Mouse (Mus musculus): ENCODE data around the gene Itk. TPM values are rescaled to one million over a fixed set of nuclear protein-coding genes. Genes with fewer than 3 reads are reported as not detected.

Itk gene
- polyA plus RNA-seq, 1 experiment from 2014 or later: 0.05 TPM

DNA sequence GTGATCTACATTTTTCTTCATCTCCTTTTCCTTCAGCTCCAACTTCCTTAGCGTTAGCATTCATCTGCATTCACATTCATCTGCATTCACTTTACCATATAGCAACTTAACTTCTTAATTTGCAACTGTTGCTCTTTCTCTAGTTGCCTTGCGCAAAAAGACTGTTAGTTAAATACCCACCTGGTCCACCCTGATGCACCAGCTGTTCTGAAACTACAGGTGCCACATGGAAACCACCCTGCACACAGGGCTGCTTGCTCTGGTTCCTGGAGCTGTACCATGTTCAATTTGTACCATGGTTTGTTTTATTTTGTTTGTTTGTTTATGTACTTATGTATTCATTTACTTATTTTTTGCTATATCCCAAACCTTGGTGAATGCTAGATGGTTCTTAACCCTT is 6.4 kb upstream of the Itk start:
- Histone ChIP-seq H3K4me2 (replicated peaks) (no peak overlapping the region), H3K27me3 (ENCODE audit: control insufficient read depth, insufficient read depth, low read length) (no peaks in the 10 kb centered on the region), H3K9ac (no peak overlapping the region), H3K4me1 (replicated peaks; ENCODE audit: control insufficient read depth, insufficient read depth, low read length) (no peaks in the 10 kb centered on the region), H3K27ac (no peak overlapping the region), H3K9me3 (ENCODE audit: control insufficient read depth, low read length) (no peaks in the 10 kb centered on the region), H3K36me3 (replicated peaks; ENCODE audit: control insufficient read depth, insufficient read depth) (no peaks in the 10 kb centered on the region), H3K4me3 (replicated peaks; ENCODE audit: low read length) (no peak overlapping the region)
- DNase-seq (ENCODE audit: low spot score): no peak
- ATAC-seq (ENCODE audit: low FRiP score): no peak
- 97% methylated on average over 2 of the region's 2 CpGs for WGBS

DNA sequence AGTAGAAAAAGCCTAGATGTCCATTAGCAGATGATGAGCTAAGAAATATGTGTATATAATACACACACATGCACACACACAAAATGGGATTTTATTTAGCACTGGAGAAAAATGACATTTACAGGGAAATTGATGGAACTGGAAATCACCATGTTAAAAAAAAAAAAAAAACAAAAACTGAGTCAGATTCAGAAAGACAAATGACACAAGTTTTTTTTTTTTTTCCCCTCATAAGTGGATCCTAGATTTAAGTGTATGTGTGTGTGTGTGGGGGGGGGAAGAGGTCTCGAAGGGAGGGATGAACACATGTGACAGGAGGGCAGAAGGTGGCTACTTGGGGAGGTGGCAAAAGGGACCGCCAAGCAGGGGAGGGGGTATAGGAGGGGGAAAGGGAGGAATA is 5.8 kb upstream of the Itk start:
- Histone ChIP-seq H3K27me3 (ENCODE audit: control insufficient read depth, insufficient read depth, low read length) (no peaks in the 10 kb centered on the region), H3K4me1 (replicated peaks; ENCODE audit: control insufficient read depth, insufficient read depth, low read length) (no peaks in the 10 kb centered on the region), H3K27ac (no peak overlapping the region), H3K9me3 (ENCODE audit: control insufficient read depth, low read length) (no peaks in the 10 kb centered on the region), H3K36me3 (replicated peaks; ENCODE audit: control insufficient read depth, insufficient read depth) (no peaks in the 10 kb centered on the region), H3K4me3 (replicated peaks; ENCODE audit: low read length) (no peak overlapping the region), H3K9ac (no peak overlapping the region), H3K4me2 (replicated peaks) (no peak overlapping the region)
- 81% methylated on average over 2 of the region's 2 CpGs for WGBS
- DNase-seq (ENCODE audit: low spot score): no peak
- no peak for ATAC-seq (ENCODE audit: low FRiP score)

DNA sequence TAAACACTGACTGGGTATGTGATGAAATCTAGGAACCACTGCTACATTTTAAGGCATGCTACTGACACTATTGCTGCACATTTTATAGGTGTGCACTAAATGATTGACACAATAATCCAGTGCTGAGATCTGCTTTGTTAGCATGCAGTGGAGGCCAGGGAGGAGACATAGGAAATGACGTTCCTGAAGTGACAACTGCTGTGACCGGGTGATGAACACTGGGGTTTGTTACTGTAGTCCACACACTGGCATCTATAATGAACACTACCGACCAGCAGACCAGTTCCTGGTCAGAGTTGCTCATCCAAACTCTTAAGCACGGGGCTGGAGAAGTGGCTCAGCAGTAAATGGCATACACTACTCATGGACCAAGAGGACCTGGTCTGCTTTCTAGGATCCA is 4.1 kb upstream of the Itk start:
- H3K27me3 ChIP-seq (ENCODE audit: control insufficient read depth, insufficient read depth, low read length): no peaks in the 10 kb centered on the region
- WGBS: 88% methylated on average over 4 of the region's 4 CpGs

DNA sequence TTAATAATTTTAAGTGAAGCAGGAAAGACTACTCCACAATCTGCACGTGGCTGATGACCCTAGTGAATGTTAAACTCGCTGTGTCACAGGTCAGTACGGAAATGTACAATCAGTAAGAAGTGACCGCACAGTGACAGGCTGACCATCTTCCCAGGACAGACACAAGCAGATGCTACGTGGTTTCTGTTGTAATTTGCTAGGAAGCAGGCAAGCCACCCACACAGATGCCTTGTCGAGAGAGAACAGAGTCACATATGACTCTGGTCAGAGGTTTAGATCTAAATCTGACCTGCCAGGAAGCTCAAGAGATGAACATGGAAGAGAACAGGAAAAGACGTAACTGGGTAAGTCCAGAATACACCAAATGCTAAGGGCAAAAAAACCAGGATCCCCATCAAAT is 3.6 kb upstream of the Itk start:
- DNase-seq (ENCODE audit: low spot score) (no peak), ATAC-seq (ENCODE audit: low FRiP score) (no peak)
- H3K36me3 ChIP-seq (replicated peaks; ENCODE audit: control insufficient read depth, insufficient read depth): no peaks in the 10 kb centered on the region
- no peak overlapping the region for H3K9ac ChIP-seq
- H3K27me3 ChIP-seq (ENCODE audit: control insufficient read depth, insufficient read depth, low read length): no peaks in the 10 kb centered on the region
- H3K27ac ChIP-seq: no peak overlapping the region
- no peaks in the 10 kb centered on the region for H3K4me1 ChIP-seq (replicated peaks; ENCODE audit: control insufficient read depth, insufficient read depth, low read length)
- WGBS: 86% methylated on average over 7 of the region's 7 CpGs
- no peaks in the 10 kb centered on the region for H3K9me3 ChIP-seq (ENCODE audit: control insufficient read depth, low read length)
- H3K4me2 ChIP-seq (replicated peaks): no peak overlapping the region
- H3K4me3 ChIP-seq (replicated peaks; ENCODE audit: low read length): no peak overlapping the region

More for the DNA sequence above, 4.1 kb upstream of the Itk start:
- no peaks in the 10 kb centered on the region for H3K9me3 ChIP-seq (ENCODE audit: control insufficient read depth, low read length)
- no peaks in the 10 kb centered on the region for H3K4me1 ChIP-seq (replicated peaks; ENCODE audit: control insufficient read depth, insufficient read depth, low read length)
- no peak overlapping the region for H3K4me2 ChIP-seq (replicated peaks)
- H3K9ac ChIP-seq: no peak overlapping the region
- H3K36me3 ChIP-seq (replicated peaks; ENCODE audit: control insufficient read depth, insufficient read depth): no peaks in the 10 kb centered on the region
- no peak overlapping the region for H3K27ac ChIP-seq
- H3K4me3 ChIP-seq (replicated peaks; ENCODE audit: low read length): no peak overlapping the region
- DNase-seq (ENCODE audit: low spot score): no peak
- no peak for ATAC-seq (ENCODE audit: low FRiP score)

DNA sequence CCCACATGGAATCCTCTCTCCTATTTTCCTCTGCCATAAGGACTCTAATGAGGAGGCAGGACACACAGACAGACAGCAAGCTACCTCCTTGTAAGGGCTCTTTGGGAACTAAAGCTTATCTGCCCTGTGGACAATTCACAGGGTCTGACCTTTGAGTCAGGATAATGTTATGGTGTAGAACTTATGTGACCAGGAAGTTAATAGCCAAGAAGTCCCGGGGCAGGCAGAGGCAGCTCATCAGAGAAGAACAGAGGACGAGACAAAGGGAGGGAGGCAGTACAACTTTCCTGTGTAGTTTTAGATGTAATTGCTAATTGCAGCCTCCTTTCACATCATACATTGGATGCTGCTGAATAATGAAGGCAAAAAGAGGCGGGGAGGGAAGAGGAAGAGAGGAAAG is 1.3 kb upstream of the Itk start:
- H3K4me2 ChIP-seq (replicated peaks): no peak overlapping the region
- DNase-seq (ENCODE audit: low spot score) (no peak), ATAC-seq (ENCODE audit: low FRiP score) (no peak)
- WGBS: 55% methylated on average over 3 of the region's 3 CpGs
- H3K4me1 ChIP-seq (replicated peaks; ENCODE audit: control insufficient read depth, insufficient read depth, low read length): no peaks in the 10 kb centered on the region
- H3K9ac ChIP-seq: no peak overlapping the region
- H3K4me3 ChIP-seq (replicated peaks; ENCODE audit: low read length): no peak overlapping the region
- no peak overlapping the region for H3K27ac ChIP-seq
- H3K9me3 ChIP-seq (ENCODE audit: control insufficient read depth, low read length): no peaks in the 10 kb centered on the region
- no peaks in the 10 kb centered on the region for H3K36me3 ChIP-seq (replicated peaks; ENCODE audit: control insufficient read depth, insufficient read depth)
- no peaks in the 10 kb centered on the region for H3K27me3 ChIP-seq (ENCODE audit: control insufficient read depth, insufficient read depth, low read length)

DNA sequence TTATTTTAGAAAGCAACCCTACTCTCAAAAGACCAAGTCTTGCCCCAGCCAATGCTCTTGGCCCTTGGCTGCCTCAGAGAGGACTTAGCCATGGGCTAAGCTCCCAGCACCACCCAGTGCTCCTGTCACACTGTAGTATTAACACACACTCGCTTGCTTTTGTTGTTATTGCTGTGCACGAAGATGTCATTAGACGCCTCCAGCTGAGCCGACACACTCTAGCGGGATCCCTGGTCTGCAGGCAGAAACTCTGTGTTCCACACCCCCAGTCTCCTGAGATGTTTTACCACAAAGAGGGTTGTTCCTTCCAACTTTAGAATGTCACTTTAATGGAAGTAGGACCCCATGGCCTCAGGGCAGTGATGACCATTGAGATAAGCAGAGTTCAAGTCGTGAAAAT is 877 bp downstream of the Itk start:
- Histone ChIP-seq H3K9me3 (ENCODE audit: control insufficient read depth, low read length) (no peaks in the 10 kb centered on the region), H3K4me1 (replicated peaks; ENCODE audit: control insufficient read depth, insufficient read depth, low read length) (no peaks in the 10 kb centered on the region), H3K9ac (no peak overlapping the region), H3K27me3 (ENCODE audit: control insufficient read depth, insufficient read depth, low read length) (no peaks in the 10 kb centered on the region), H3K4me3 (replicated peaks; ENCODE audit: low read length) (no peak overlapping the region), H3K36me3 (replicated peaks; ENCODE audit: control insufficient read depth, insufficient read depth) (no peaks in the 10 kb centered on the region), H3K4me2 (replicated peaks) (no peak overlapping the region), H3K27ac (no peak overlapping the region)
- ATAC-seq (ENCODE audit: low FRiP score) (no peak), DNase-seq (ENCODE audit: low spot score) (no peak)
- whole genome bisulfite sequencing: 76% methylated on average over 6 of the region's 6 CpGs

DNA sequence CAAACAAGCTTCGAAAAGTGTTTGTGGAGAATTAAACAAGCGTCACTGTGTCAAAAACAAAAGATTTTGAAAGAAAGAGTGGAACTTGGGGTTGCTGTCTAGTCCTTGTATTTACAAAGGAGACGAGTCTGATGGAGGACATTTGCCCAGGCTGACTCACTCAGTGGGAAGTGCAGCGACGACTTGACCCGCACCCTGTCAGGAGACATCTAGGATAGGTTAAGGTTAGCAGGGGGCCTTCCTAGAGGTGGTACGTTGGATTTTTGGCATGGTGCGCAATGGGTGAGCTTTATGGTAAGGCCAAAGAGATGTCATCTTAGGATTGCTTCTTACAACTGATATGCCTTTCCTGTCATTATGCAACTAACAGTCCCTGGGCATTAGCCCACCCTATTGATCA is 2.3 kb downstream of the Itk start:
- H3K4me2 ChIP-seq (replicated peaks): no peak overlapping the region
- H3K4me3 ChIP-seq (replicated peaks; ENCODE audit: low read length): no peak overlapping the region
- WGBS: 91% methylated on average over 8 of the region's 8 CpGs
- H3K4me1 ChIP-seq (replicated peaks; ENCODE audit: control insufficient read depth, insufficient read depth, low read length): no peaks in the 10 kb centered on the region
- H3K36me3 ChIP-seq (replicated peaks; ENCODE audit: control insufficient read depth, insufficient read depth): no peaks in the 10 kb centered on the region
- no peak for DNase-seq (ENCODE audit: low spot score)
- no peak overlapping the region for H3K9ac ChIP-seq
- H3K27ac ChIP-seq: no peak overlapping the region
- no peaks in the 10 kb centered on the region for H3K27me3 ChIP-seq (ENCODE audit: control insufficient read depth, insufficient read depth, low read length)
- no peaks in the 10 kb centered on the region for H3K9me3 ChIP-seq (ENCODE audit: control insufficient read depth, low read length)
- ATAC-seq (ENCODE audit: low FRiP score): no peak

DNA sequence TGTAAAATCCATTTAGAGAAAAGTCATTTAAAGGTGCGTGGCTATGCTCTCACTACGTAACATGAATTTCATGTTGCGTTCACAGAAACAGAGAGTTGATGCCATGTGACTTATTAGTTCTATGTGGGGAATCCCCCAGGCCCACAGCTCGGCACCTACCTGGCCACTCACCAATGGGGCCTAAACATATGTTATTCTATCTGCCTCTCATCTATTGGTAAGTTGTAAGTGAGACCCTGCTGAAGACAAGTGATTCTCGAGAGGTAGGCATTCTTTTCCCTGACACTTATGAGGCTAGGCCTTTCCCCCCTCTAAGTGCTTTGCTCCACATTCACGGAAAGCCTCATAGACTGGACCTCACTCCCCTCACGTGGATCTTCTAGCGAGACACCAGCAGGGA is 2.8 kb downstream of the Itk start:
- ATAC-seq (ENCODE audit: low FRiP score) (no peak), DNase-seq (ENCODE audit: low spot score) (no peak)
- Histone ChIP-seq H3K9me3 (ENCODE audit: control insufficient read depth, low read length) (no peaks in the 10 kb centered on the region), H3K9ac (no peak overlapping the region), H3K4me2 (replicated peaks) (no peak overlapping the region), H3K36me3 (replicated peaks; ENCODE audit: control insufficient read depth, insufficient read depth) (no peaks in the 10 kb centered on the region), H3K4me3 (replicated peaks; ENCODE audit: low read length) (no peak overlapping the region), H3K27me3 (ENCODE audit: control insufficient read depth, insufficient read depth, low read length) (no peaks in the 10 kb centered on the region), H3K4me1 (replicated peaks; ENCODE audit: control insufficient read depth, insufficient read depth, low read length) (no peaks in the 10 kb centered on the region), H3K27ac (no peak overlapping the region)
- WGBS: 89% methylated on average over 8 of the region's 8 CpGs

DNA sequence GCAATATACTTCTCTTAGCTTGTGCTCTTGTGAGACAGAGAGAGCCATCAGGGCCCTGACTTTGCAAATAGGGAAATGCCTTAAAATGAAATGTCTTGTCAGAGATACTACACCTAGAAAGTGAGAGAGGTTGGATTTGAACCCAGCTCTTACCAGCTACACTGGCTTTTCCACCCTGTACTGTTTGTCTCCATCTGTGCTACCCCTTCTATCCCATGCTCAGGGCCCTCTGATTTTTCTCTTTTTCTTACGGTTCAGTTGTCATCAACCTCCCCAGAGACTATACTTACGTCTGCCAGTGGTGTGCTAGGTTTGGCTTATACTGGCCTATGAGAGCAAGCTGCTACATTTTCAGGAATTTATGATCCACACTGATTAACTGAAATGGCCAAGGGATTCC is 4.4 kb downstream of the Itk start:
- H3K4me3 ChIP-seq (replicated peaks; ENCODE audit: low read length): no peak overlapping the region
- H3K9ac ChIP-seq: no peak overlapping the region
- H3K9me3 ChIP-seq (ENCODE audit: control insufficient read depth, low read length): no peaks in the 10 kb centered on the region
- H3K36me3 ChIP-seq (replicated peaks; ENCODE audit: control insufficient read depth, insufficient read depth): no peaks in the 10 kb centered on the region
- no peaks in the 10 kb centered on the region for H3K27me3 ChIP-seq (ENCODE audit: control insufficient read depth, insufficient read depth, low read length)
- ATAC-seq (ENCODE audit: low FRiP score) (no peak), DNase-seq (ENCODE audit: low spot score) (no peak)
- H3K4me2 ChIP-seq (replicated peaks): no peak overlapping the region
- WGBS: 69% methylated on average over 2 of the region's 2 CpGs
- H3K27ac ChIP-seq: no peak overlapping the region
- H3K4me1 ChIP-seq (replicated peaks; ENCODE audit: control insufficient read depth, insufficient read depth, low read length): no peaks in the 10 kb centered on the region

DNA sequence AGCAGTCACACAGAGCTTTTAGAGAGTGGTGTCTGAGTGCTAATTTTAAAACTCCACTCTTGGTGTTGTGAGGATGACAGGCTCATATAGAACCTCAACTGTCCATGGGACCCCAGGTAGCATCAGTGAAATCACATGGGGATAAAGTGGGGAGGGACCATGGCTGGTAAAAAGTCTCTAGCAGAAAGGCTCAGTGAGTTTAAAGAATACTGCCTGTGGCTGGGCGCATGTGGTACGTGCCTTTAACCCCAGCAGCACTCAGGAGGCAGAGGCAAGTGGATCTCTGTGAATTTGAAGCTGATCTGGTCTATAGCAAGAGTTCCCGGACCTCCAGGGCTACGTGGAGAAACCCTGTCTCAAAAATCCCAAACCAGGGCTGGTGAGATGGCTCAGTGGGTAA is 6.8 kb downstream of the Itk start:
- no peak overlapping the region for H3K27ac ChIP-seq
- ATAC-seq (ENCODE audit: low FRiP score) (no peak), DNase-seq (ENCODE audit: low spot score) (no peak)
- H3K27me3 ChIP-seq (ENCODE audit: control insufficient read depth, insufficient read depth, low read length): no peaks in the 10 kb centered on the region
- no peaks in the 10 kb centered on the region for H3K9me3 ChIP-seq (ENCODE audit: control insufficient read depth, low read length)
- WGBS: 89% methylated on average over 4 of the region's 4 CpGs
- H3K9ac ChIP-seq: no peak overlapping the region
- no peaks in the 10 kb centered on the region for H3K36me3 ChIP-seq (replicated peaks; ENCODE audit: control insufficient read depth, insufficient read depth)
- H3K4me1 ChIP-seq (replicated peaks; ENCODE audit: control insufficient read depth, insufficient read depth, low read length): no peaks in the 10 kb centered on the region
- H3K4me3 ChIP-seq (replicated peaks; ENCODE audit: low read length): no peak overlapping the region
- H3K4me2 ChIP-seq (replicated peaks): no peak overlapping the region

Data from hindbrain, embryonic 14.5 days (tissue).